Mouse (Mus musculus) neural tube, embryonic 10.5 days (tissue): ENCODE data around the gene Avil.

Experiments
- DNase-seq: peaks from one replicate; pipeline ENCODE4 v3.0.0-alpha.2; 2017; ENCODE audit warnings: low spot score; ENCODE audit errors: extremely low spot score

Avil gene

GRCm38 (mm10) chr10:127018422-127018821 is 17.9 kb downstream of the Avil start:
- no peak for DNase-seq

DNA sequence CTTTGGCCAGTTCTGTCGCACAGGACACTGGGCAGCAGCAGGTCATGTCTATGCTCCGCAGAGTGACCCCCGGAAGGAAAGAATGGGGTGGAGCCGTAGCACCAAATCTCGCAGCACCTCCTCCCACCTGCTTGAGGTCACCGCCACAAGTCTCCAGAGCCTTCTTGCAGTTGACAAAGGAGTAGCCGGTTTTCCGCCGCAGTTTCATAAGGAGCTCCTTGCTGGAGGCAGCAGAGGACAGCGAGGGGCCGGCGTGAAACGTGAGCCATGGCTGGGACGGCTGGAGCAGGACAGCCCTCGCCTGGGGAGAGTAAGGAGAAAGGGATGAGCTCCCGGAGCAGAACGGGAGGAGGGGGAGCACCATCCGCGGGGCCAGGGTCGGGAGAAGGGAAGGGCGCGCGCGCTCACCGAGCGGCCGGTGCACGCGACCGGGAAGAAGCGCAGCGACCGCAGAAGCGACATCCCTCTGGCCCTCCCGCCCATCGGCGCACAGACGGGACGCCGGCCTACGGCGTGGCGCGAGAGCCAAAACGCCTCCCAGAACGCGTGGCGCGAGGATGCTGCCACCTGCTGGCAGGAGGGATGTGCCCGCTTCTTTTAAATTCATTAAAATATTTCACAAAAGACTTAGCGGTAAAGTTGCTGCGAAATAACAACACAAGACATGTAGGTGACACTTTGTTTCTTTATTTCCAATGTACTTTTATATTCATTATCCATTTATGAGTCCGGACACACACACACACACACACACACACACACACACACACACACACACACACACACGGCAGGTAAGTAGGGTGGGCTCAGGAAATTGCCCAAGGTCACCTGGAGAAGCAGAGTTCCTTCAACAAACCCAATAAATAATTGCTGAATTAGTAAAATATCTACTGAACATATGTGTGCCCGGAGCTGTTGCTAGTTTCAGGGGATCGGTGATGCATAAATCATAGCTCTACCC is 30.1 kb downstream of the Avil start, which contains the start of gene Tsfm:
Gene Tsfm (minus strand): TSS at position 505 of the 961 bp plus-strand sequence.
- peak; percentile 94 for DNase-seq

DNA sequence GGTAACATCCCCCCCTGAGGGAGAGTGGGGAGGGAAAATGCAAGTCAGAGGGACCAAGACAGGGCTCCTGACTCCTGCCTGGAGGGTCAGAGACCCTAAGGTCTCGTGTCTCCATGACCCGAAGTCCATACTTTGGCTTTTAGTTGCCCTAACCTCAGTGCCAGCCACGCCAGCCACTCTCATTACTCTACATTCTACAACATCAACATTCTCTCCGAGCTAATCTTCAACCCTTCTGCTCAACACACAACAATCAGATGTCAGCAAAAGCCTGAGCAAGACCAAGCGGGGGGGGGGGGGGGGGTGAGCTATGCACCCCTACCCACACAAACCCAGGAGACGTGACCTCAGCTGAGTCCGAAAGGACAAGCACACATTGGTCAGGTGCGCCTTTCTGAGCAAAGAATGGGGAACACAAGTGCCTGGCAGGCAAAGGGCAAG is 32.8 kb downstream of the Avil start:
- DNase-seq: no peak

DNA sequence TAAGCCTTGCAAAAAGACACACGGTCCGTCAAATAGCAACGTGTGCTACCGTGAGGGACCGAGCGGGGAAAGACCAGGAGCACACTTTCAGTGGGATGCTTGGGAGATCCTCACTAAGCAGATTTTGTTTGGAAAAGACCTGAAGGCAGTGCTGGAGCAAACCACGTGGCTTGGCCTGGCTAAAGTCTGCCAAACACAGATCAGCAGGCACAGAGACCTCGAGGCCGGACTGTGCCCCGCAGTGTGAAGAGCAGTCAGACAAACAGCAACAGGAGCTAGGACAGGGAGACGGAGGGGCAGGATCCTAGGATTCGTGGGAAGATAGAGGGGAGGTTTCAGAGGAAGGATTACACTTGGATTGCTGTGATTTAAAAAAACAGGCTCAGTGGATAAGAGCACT is 35.8 kb downstream of the Avil start:
- no peak for DNase-seq

GRCm38 (mm10) chr10:127037641-127038040 is 37.1 kb downstream of the Avil start:
- DNase-seq: no peak

DNA sequence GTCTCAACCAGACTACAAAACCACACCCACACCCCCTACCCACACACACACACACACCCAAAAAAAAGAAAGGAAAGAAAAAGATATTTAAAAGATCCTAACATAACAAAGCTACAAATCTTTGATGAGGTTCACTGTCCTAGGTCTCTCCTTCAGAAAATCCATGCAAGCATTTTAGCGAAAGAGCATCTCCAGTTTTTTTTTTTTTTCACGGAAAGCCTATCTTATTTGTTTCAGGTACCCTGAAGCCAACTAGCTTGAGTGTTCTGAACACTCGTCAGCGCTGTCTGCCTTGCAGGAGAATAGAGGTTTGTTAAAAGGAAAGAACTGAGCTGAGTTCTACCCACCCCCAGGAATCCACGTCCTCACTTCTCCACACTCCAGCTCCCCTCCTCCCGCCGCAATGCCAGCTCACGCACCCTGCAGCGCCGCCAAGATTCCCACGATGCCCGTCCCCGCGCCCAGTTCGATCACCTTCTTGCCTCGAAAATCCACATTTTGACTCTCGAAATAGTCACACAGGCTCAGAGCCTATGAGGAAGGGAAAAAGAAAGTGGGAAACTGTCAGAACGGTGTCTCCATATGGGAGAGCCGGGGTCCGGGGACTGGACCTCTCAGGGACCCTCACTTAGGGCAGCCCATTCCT is 40.2 kb downstream of the Avil start:
- no peak for DNase-seq

DNA sequence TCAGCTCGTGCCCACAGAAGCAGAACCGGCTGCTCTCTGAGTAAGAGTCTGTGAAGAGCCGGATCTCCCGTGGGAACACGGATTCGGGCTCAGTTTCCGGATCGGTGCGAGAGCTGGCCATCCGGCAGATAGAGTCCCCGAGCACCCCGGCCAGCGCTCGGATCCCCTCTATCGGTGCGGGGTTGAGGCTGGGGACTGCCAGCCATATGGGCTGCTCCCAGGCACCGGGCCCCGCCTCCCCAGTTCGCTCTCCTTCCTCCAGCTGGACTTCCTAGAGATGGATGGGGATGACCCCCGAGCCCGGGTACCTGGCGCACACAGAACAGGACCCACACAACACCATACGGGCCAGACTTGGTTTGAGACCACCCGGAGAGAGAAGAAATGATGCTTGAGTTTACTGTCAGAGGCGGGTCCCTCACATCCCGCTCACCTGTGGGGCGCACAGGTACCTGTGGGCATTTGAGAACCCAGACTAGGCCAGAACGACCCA is 40.8 kb downstream of the Avil start, which contains the start of the genes Mettl1 and Eef1akmt3:
Gene Mettl1 (plus strand): TSS at position 141 of the 493 bp plus-strand sequence.
Gene Eef1akmt3 (minus strand): TSS at position 240 of the 493 bp plus-strand sequence.
- peak; percentile 67 for DNase-seq

GRCm38 (mm10) chr10:127041774-127042338 is 41.3 kb downstream of the Avil start:
- peak; percentile 96 for DNase-seq

DNA sequence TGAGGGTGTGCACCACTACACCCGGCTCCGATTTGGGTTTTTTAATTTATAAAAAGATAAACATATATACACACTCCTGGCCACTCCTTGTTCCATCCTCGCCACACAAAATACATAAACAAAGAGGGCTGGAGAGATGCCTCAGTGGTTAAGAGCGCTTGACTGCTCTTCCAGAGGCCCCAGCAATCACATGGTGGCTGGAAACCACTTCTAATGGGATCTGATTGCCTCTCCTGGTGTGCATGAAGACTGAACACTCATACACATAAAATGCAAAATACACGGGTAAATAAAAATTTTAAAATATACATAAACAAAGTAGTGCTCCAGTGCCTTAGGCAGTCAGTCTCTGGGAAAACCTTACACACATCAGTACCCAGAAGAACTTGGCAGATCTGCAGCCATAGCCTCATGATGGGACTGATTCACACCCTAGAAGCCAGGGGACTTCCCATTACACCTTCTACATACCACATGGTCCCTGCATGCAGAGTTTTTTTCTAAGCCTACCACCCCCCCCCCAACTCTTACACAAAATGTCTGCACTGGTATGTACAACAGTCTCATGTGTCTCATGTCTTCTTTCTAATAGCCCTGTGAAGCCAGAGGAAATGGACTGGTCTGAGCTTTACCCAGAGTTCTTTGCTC is 42.1 kb downstream of the Avil start:
- DNase-seq: no peak

- no peak for DNase-seq
Measured at GRCm38 (mm10) chr10:127043187-127043586, 42.7 kb downstream of the Avil start.

DNA sequence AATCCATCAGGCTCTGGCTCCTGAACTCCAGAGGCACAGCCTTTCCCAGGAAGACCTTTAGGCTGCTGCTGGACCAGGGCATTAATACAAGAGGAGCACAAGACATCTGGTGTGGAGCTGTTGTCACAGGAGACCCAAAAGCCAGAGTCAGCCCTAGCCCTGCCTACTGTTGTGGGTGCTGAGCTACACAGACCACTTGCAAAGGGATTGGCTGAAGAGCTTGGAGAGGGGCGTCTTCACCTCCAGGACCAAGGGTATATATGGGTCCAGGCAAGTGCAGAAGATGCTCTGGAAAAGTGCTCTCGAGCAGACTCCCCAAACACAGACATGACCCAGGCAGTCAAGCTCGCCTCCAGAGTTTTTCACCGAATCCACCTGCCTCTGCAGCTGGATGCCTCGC is 47.4 kb downstream of the Avil start, which contains the start of gene Cyp27b1:
Gene Cyp27b1 (plus strand): TSS at position 297 of the 400 bp plus-strand sequence.
- no peak for DNase-seq

DNA sequence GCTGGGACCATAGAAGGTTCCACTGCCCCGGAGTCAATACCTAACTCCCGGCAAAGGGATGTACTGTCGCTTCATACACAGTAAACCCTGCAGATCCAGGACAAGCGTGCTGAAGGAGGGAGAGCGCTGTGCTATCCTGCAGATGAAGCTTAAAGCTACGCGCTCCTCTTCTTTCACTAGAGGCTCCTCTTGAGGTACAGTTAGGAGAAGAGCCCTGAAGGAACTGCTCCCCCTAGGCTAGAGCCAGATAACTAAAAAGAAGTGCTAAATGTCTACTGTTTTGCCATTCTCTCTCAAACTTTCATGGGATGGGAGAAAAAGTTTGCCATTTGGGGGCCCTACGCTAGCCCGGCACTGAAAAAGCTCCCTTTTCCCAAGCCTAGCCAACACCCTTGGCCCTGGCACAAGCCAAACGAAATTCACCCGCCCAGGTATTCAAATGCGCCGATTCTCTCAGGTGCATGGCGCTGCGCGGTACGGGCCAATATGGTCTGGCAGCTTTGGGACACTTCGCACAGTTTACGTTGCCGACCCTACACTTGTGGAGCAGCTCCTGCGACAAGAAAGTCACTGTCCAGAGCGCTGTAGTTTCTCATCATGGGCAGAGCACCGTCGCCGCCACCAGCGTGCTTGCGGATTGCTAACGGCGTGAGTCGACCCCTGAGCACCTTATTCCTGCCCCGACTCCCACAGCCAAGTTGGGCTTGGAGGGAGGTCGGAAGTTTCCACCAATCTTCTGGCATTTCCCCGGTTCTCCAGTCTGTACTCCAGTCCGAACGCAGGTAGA is 48.3 kb downstream of the Avil start:
- peak; percentile 38 for DNase-seq

DNA sequence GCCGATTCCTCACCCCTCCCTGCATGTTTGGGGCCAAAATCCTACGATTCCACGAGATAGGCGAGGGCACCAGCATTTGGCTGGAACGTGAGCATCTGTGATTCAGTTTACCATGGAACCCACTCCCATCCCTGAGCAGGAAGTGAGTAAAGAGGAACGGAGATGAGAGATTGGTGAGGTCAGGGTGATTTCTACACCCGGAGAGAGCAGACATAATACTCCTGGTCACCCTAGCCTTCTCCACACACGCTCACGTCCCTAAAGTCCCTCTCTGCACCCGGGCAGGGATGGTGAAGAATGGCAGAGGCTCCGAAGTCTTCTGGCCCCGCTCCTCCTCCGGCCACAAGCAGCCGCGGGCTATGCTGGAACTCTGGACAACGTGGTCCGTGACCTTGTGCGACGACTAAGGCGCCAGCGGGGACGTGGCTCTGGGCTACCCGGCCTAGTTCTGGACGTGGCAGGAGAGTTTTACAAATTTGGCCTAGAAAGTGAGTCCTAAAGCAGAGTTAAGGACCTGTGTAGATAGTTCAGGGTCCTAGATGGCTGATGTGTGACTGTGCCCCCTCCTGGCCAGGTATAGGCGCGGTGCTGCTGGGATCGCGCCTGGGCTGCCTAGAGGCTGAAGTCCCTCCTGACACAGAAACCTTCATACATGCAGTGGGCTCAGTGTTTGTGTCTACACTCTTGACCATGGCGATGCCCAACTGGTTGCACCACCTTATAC is 49.0 kb downstream of the Avil start:
- DNase-seq: peak; percentile 37

GRCm38 (mm10) chr10:127050119-127050474 is 49.6 kb downstream of the Avil start:
- no peak for DNase-seq

GRCm38 (mm10) chr10:127054646-127055045 is 54.1 kb downstream of the Avil start:
- no peak for DNase-seq

GRCm38 (mm10) chr10:127055406-127055805 is 54.9 kb downstream of the Avil start:
- no peak for DNase-seq

- DNase-seq: no peak
Measured at GRCm38 (mm10) chr10:127056490-127056889, 56.0 kb downstream of the Avil start.

GRCm38 (mm10) chr10:127058161-127058560 is 57.7 kb downstream of the Avil start:
- peak; percentile 84 for DNase-seq

- DNase-seq: no peak
Measured at GRCm38 (mm10) chr10:127058708-127059107, 58.2 kb downstream of the Avil start.
